In genomic region chr8:122325196-122325595, GRCm38 (mm10) we compare ENCODE assay signal across 12 mouse cellular contexts. TPM values are rescaled to one million over a fixed set of nuclear protein-coding genes. Genes with fewer than 3 reads are reported as not detected.
DNase-seq lines count a peak whose midpoint lies in the region; ATAC-seq and TF ChIP-seq lines count a peak whose summit lies in the region.
"Had no signal": no experiment of that assay in that cellular context is flagged by ENCODE, and none has a peak within 500 bp of the region (broad histone marks: within the 10 kb centered on the region; RNA-seq: fewer than 3 reads in every experiment).

No protein-coding gene starts in this region.

- WGBS in heart, embryonic 14.5 days, result 48% methylated on average over 2 of the region's 2 CpGs
- WGBS in heart, adult 2 months, result 51% methylated on average over 2 of the region's 2 CpGs
- WGBS in lung, postnatal 0 days, result 21% methylated on average over 2 of the region's 2 CpGs
- 64% methylated on average over 2 of the region's 2 CpGs for WGBS in intestine, embryonic 14.5 days
- 55% methylated on average over 2 of the region's 2 CpGs for WGBS in liver, embryonic 15.5 days (ENCODE audit: insufficient replicate concordance)

- TF ChIP-seq EP300 in heart, adult 2 months (IDR thresholded peaks at IDR 0.05; ENCODE audit: insufficient read depth, low read depth, low read length), result no peak
- no peak for TF ChIP-seq EP300 in lung, postnatal 0 days (IDR thresholded peaks at IDR 0.05)

- TF ChIP-seq CTCF in heart, adult 2 months (IDR thresholded peaks at IDR 0.05), result no peak
- no peak for TF ChIP-seq CTCF in lung, postnatal 0 days (IDR thresholded peaks at IDR 0.05)

- no peaks in the 10 kb centered on the region for H3K27me3 ChIP-seq in heart, embryonic 14.5 days (ENCODE audit: control insufficient read depth, insufficient read depth, low read length)
- no peaks in the 10 kb centered on the region for H3K27me3 ChIP-seq in heart, adult 2 months (ENCODE audit: control insufficient read depth, insufficient read depth, low read length)
- H3K27me3 ChIP-seq in lung, postnatal 0 days (replicated peaks; ENCODE audit: insufficient read depth, low read length), result no peaks in the 10 kb centered on the region
- H3K27me3 ChIP-seq in intestine, embryonic 14.5 days (replicated peaks; ENCODE audit: control insufficient read depth, insufficient read depth, low read length), result no peaks in the 10 kb centered on the region
- H3K27me3 ChIP-seq in liver, embryonic 15.5 days, result no peaks in the 10 kb centered on the region

- intact Hi-C loops in heart, adult 2 months (cut with DNase I), result loop anchor here (5.0 kb wide), 1 partner anchor 42 kb away; no protein-coding TSS in a partner anchor

- DNase-seq in heart, adult 2 months, result no peak
- peak; percentile 31 for DNase-seq in lung, postnatal 0 days (ENCODE audit: low spot score)
- no peak for DNase-seq in lung, postnatal 14 days
- DNase-seq in intestine, embryonic 14.5 days (ENCODE audit: low spot score), result no peak
- DNase-seq in right cerebral cortex, adult 18-20 months, result no peak
- DNase-seq: cerebellum, adult 2 months; gastrocnemius, postnatal 25 days; kidney, postnatal 25 days had no signal

- peak overlapping the region; percentile 59 for H3K9ac ChIP-seq in heart, embryonic 14.5 days (ENCODE audit: low read length)
- H3K9ac ChIP-seq in heart, adult 2 months (ENCODE audit: low read depth, low read length), result no peak overlapping the region
- H3K9ac ChIP-seq in lung, postnatal 0 days (replicated peaks; ENCODE audit: low read depth), result no peak overlapping the region
- 0 out of 2 replicates have a peak overlapping the region, but pooled peaks have one; percentile 13 for H3K9ac ChIP-seq in intestine, embryonic 14.5 days (ENCODE audit: low read length)
- H3K9ac ChIP-seq in liver, embryonic 15.5 days, result peak overlapping the region; percentile 25

- H3K36me3 ChIP-seq in heart, embryonic 14.5 days (ENCODE audit: control insufficient read depth, insufficient read depth, low read length), result peaks cover 38% of the 10 kb centered on the region; the same call in 1 of the 2 replicates
- no peaks in the 10 kb centered on the region for H3K36me3 ChIP-seq in heart, adult 2 months (ENCODE audit: control insufficient read depth, insufficient read depth, low read length)
- no peaks in the 10 kb centered on the region for H3K36me3 ChIP-seq in lung, postnatal 0 days (ENCODE audit: insufficient read depth, low read length)
- H3K36me3 ChIP-seq in intestine, embryonic 14.5 days (ENCODE audit: control insufficient read depth, insufficient read depth, low read length), result no peaks in the 10 kb centered on the region
- H3K36me3 ChIP-seq in liver, embryonic 15.5 days (replicated peaks), result peaks cover 87% of the 10 kb centered on the region

- no peak for TF ChIP-seq POLR2A in heart, adult 2 months (IDR thresholded peaks at IDR 0.05; ENCODE audit: insufficient read depth, low read depth, low read length)

- H3K4me2 ChIP-seq in heart, embryonic 14.5 days (ENCODE audit: low read length), result 0 out of 2 replicates have a peak overlapping the region, but pooled peaks have one; percentile 24
- no peak overlapping the region for H3K4me2 ChIP-seq in lung, postnatal 0 days (replicated peaks; ENCODE audit: low read depth, low read length)
- no peak overlapping the region; the same call in 1 of the 2 replicates for H3K4me2 ChIP-seq in intestine, embryonic 14.5 days (ENCODE audit: low read length)
- peak overlapping the region; percentile 67 for H3K4me2 ChIP-seq in liver, embryonic 15.5 days

- H3K9me3 ChIP-seq in heart, embryonic 14.5 days (ENCODE audit: control insufficient read depth, low read length), result no peaks in the 10 kb centered on the region
- H3K9me3 ChIP-seq in lung, postnatal 0 days (ENCODE audit: low read length), result no peaks in the 10 kb centered on the region
- H3K9me3 ChIP-seq in intestine, embryonic 14.5 days (ENCODE audit: control insufficient read depth, low read length), result no peaks in the 10 kb centered on the region
- no peaks in the 10 kb centered on the region for H3K9me3 ChIP-seq in liver, embryonic 15.5 days (replicated peaks)

- H3K4me3 ChIP-seq in heart, embryonic 14.5 days (ENCODE audit: control insufficient read depth in 1 of 2, insufficient read depth in 1 of 2, low read depth in 1 of 2, low read length in 2 of 2), result no peak overlapping the region
- no peak overlapping the region for H3K4me3 ChIP-seq in heart, adult 2 months
- no peak overlapping the region for H3K4me3 ChIP-seq in lung, postnatal 0 days (ENCODE audit: low read depth, low read length)
- H3K4me3 ChIP-seq in intestine, embryonic 14.5 days (ENCODE audit: low read depth, low read length), result no peak overlapping the region
- H3K4me3 ChIP-seq in liver, embryonic 15.5 days (replicated peaks), result no peak overlapping the region

- no peaks in the 10 kb centered on the region for H3K79me2 ChIP-seq in heart, adult 2 months (replicated peaks; ENCODE audit: control insufficient read depth, insufficient read depth, low read length)

- peaks cover 78 to 91% of the 10 kb centered on the region in 2 experiments for H3K4me1 ChIP-seq in heart, embryonic 14.5 days (ENCODE audit: control insufficient read depth in 2 of 2, insufficient read depth in 2 of 2, low read length in 2 of 2)
- H3K4me1 ChIP-seq in heart, adult 2 months (ENCODE audit: control insufficient read depth, insufficient read depth, low read length), result peaks cover 16% of the 10 kb centered on the region
- no peaks in the 10 kb centered on the region for H3K4me1 ChIP-seq in lung, postnatal 0 days (ENCODE audit: insufficient read depth, low read depth, low read length)
- peaks cover 29% of the 10 kb centered on the region for H3K4me1 ChIP-seq in intestine, embryonic 14.5 days (replicated peaks; ENCODE audit: control insufficient read depth, insufficient read depth, low read length)
- H3K4me1 ChIP-seq in liver, embryonic 15.5 days (replicated peaks), result peaks cover 100% of the 10 kb centered on the region

- peak overlapping the region; percentile 26 to 78 for H3K27ac ChIP-seq in heart, embryonic 14.5 days (replicated peaks in 1 of 2; ENCODE audit: control insufficient read depth in 1 of 2, insufficient read depth in 1 of 2, low read depth in 2 of 2, low read length in 2 of 2)
- no peak overlapping the region for H3K27ac ChIP-seq in heart, adult 2 months
- H3K27ac ChIP-seq in lung, postnatal 0 days (ENCODE audit: low read length), result no peak overlapping the region
- H3K27ac ChIP-seq in intestine, embryonic 14.5 days (ENCODE audit: low read depth), result no peak overlapping the region
- peak overlapping the region; percentile 95 for H3K27ac ChIP-seq in liver, embryonic 15.5 days (replicated peaks)

- ATAC-seq in heart, embryonic 14.5 days (ENCODE audit: insufficient number of reproducible peaks, insufficient read depth, low FRiP score, low read depth), result no peak
- ATAC-seq in lung, postnatal 0 days, result peak; percentile 13; the same call in 1 of the 2 replicates
- ATAC-seq in intestine, embryonic 14.5 days (replicated peaks; ENCODE audit: low FRiP score, low TSS enrichment, low read depth), result no peak
- no peak for ATAC-seq in liver, embryonic 15.5 days (ENCODE audit: insufficient read depth)

RNA-seq across cellular contexts. Expression of gene Trhr2, which starts 35.4 kb away (rescaled TPM):
- polyA plus RNA-seq in heart, embryonic 14.5 days (2014; fragmentation: Nextera tagmentation; extraction: Ambion mirVana), result not detected in 2 replicates
- not detected for total RNA-seq in heart, adult 2 months (2021)
- not detected in 2 replicates for polyA plus RNA-seq in heart, adult 2 months (2012; rRNA removed)
- not detected in 2 replicates for polyA plus RNA-seq in lung, postnatal 0 days (2015; fragmentation: Nextera tagmentation; extraction: Ambion mirVana)
- polyA plus RNA-seq in intestine, embryonic 14.5 days (2014; fragmentation: Nextera tagmentation; extraction: Ambion mirVana), result not detected in 2 replicates
- polyA plus RNA-seq in liver, embryonic 15.5 days (2015; fragmentation: Nextera tagmentation; extraction: Ambion mirVana), result not detected in 2 replicates
- total RNA-seq: gastrocnemius, postnatal 25 days had no signal
- polyA plus RNA-seq: neural tube, embryonic 14.5 days; thymus, postnatal 0 days had no signal

RNA-seq across cellular contexts. Expression of gene Zfpm1, which starts 43.3 kb away (rescaled TPM):
- polyA plus RNA-seq in heart, embryonic 14.5 days (2014; fragmentation: Nextera tagmentation; extraction: Ambion mirVana), result 4.4 and 6.1 TPM in 2 replicates
- 10 to 100 TPM; 21.2 to 24.6 TPM for total RNA-seq in heart, adult 2 months (2021)
- 20.0 and 20.9 TPM in 2 replicates for polyA plus RNA-seq in heart, adult 2 months (2012; rRNA removed)
- 1.5 and 1.7 TPM in 2 replicates for polyA plus RNA-seq in lung, postnatal 0 days (2015; fragmentation: Nextera tagmentation; extraction: Ambion mirVana)
- 4.2 and 6.4 TPM in 2 replicates for polyA plus RNA-seq in intestine, embryonic 14.5 days (2014; fragmentation: Nextera tagmentation; extraction: Ambion mirVana)
- polyA plus RNA-seq in liver, embryonic 15.5 days (2015; fragmentation: Nextera tagmentation; extraction: Ambion mirVana), result 12.0 and 14.9 TPM in 2 replicates

RNA-seq across cellular contexts. Expression of gene Zc3h18, which starts 51.2 kb away (rescaled TPM):
- polyA plus RNA-seq in heart, embryonic 14.5 days (2014; fragmentation: Nextera tagmentation; extraction: Ambion mirVana), result 17.7 and 19.6 TPM in 2 replicates
- 10 to 100 TPM; 21.8 to 22.1 TPM for total RNA-seq in heart, adult 2 months (2021)
- polyA plus RNA-seq in heart, adult 2 months (2012; rRNA removed), result 11.2 and 15.8 TPM in 2 replicates
- 20.2 and 22.2 TPM in 2 replicates for polyA plus RNA-seq in lung, postnatal 0 days (2015; fragmentation: Nextera tagmentation; extraction: Ambion mirVana)
- 37.0 and 38.6 TPM in 2 replicates for polyA plus RNA-seq in intestine, embryonic 14.5 days (2014; fragmentation: Nextera tagmentation; extraction: Ambion mirVana)
- 23.1 and 25.6 TPM in 2 replicates for polyA plus RNA-seq in liver, embryonic 15.5 days (2015; fragmentation: Nextera tagmentation; extraction: Ambion mirVana)

Comparison
In these comparisons a context has a peak if more than half of its experiments do, and no peak if none do; other contexts are left out.
1. H3K27ac ChIP-seq: peak in heart, embryonic 14.5 days (2 of 2) and liver, embryonic 15.5 days (single experiment); none in heart, adult 2 months (single experiment), lung, postnatal 0 days (single experiment) and intestine, embryonic 14.5 days (single experiment).
2. H3K9ac ChIP-seq: peak in heart, embryonic 14.5 days (single experiment), intestine, embryonic 14.5 days (single experiment) and liver, embryonic 15.5 days (single experiment); none in heart, adult 2 months (single experiment) and lung, postnatal 0 days (single experiment).
3. H3K4me2 ChIP-seq: peak in heart, embryonic 14.5 days (single experiment) and liver, embryonic 15.5 days (single experiment); none in lung, postnatal 0 days (single experiment) and intestine, embryonic 14.5 days (single experiment).